Mouse (Mus musculus) myocyte (in vitro differentiated cells): ENCODE results near the gene Fbxl5.

Experiments used
- POLR2A ChIP-seq: IDR thresholded peaks from one replicate; pipeline ENCODE4 v1.6.1; 2011; ENCODE audit warnings: low read depth, mild to moderate bottlenecking, control low read depth, moderate library complexity; ENCODE audit not compliant: insufficient read length
- TCF12 ChIP-seq: IDR thresholded peaks from one replicate; pipeline ENCODE4 v1.6.1; 2011; ENCODE audit warnings: mild to moderate bottlenecking, control low read depth; ENCODE audit not compliant: poor library complexity, insufficient read depth, severe bottlenecking
- USF1 ChIP-seq: IDR thresholded peaks from one replicate; pipeline ENCODE4 v1.6.1; 2011; ENCODE audit warnings: low read depth, mild to moderate bottlenecking, control low read depth, moderate library complexity

DNA sequence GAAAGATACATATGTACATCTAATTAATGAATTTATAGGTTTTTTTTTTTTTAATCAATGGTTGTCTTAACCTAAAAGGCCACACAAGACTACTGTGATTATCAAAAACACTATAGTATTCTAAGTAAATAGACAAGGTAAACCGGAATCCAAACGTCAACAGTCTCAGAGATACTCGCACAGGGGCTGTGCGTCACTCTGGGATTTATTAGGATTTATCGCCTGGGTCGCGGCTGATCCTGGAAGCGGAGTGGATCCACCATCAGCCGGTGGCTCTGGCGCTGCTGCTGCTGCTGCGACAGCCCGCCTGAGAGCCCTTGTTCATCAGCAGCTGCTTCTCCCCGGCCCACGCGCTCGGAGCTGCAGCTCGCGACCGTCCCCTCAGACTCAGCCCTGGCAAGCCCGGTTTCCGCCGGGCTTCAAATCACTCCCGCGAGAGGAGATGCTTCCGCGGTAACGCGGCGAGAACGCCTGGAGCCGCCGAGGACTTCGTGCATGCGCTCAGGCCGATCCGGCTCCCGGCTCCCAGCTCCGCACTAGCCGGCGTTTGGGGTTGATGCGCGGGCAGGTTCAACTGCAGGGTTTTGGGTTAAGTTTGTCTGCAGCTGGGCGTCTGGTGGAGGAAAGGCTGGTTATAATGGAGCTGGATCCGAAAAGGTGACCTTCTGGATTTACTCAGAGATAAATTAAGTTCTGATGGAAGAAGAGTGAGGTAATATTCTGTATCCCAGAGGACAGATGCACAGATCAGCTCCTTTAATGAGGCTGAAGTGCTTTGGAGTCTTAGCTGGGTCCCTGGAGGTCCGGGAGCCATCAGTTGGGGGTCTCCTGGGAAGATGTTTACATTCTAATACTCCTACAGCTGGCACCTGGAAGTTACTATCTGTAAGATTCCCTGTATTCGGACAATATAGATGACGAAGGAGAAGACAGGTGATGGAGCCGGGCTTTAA, 13.4 kb downstream of the Fbxl5 start:
- TF ChIP-seq POLR2A (peak; percentile 76), USF1 (no peak), TCF12 (no peak)
